Mouse (Mus musculus) hindbrain, embryonic 14.5 days (tissue): ENCODE data around the gene Mtf1. TPM values are rescaled to one million over a fixed set of nuclear protein-coding genes. Genes with fewer than 3 reads are reported as not detected.

ENCODE experiments used
- ATAC-seq: fragments of 200-750 bp; cut with Nextera tagmentation; 2 replicates; pipeline ENCODE4 v1.8.0; 2017; ENCODE audit warnings: moderate number of reproducible peaks, mild to moderate bottlenecking, moderate TSS enrichment, moderate library complexity; ENCODE audit not compliant: low FRiP score
- DNase-seq: peaks from one replicate; pipeline ENCODE4 v3.0.0-alpha.2; 2015; ENCODE audit warnings: low spot score
- H3K27ac ChIP-seq: fragments of 300-500 bp; sonication (generic); 2 replicates; pipeline ENCODE4 v1.5.1; 2014; ENCODE audit warnings: mild to moderate bottlenecking, moderate library complexity
- H3K27me3 ChIP-seq: fragments of 300-500 bp; sonication (generic); 2 replicates; pipeline ENCODE4 v1.6.1; 2014; ENCODE audit warnings: mild to moderate bottlenecking, low read length, mixed read lengths; ENCODE audit not compliant: control insufficient read depth, insufficient read depth
- H3K36me3 ChIP-seq: fragments of 300-500 bp; sonication (generic); replicated peaks from 2 replicates; pipeline ENCODE4 v1.6.1; 2014; ENCODE audit not compliant: control insufficient read depth, insufficient read depth
- H3K4me1 ChIP-seq: fragments of 300-500 bp; sonication (generic); replicated peaks from 2 replicates; pipeline ENCODE4 v1.6.1; 2014; ENCODE audit warnings: antibody characterized with exemption, low read length, mixed read lengths; ENCODE audit not compliant: control insufficient read depth, insufficient read depth
- H3K4me2 ChIP-seq: fragments of 300-500 bp; sonication (generic); replicated peaks from 2 replicates; pipeline ENCODE4 v1.6.1; 2014; ENCODE audit warnings: mild to moderate bottlenecking, moderate library complexity
- H3K4me3 ChIP-seq: fragments of 300-500 bp; sonication (generic); replicated peaks from 2 replicates; pipeline ENCODE4 v1.5.1; 2014; ENCODE audit warnings: mild to moderate bottlenecking, low read length
- H3K9ac ChIP-seq: fragments of 300-500 bp; sonication (generic); 2 replicates; pipeline ENCODE4 v1.6.1; 2014
- H3K9me3 ChIP-seq: fragments of 300-500 bp; sonication (generic); 2 replicates; pipeline ENCODE4 v1.6.1; 2016; ENCODE audit warnings: low read length; ENCODE audit not compliant: control insufficient read depth
- WGBS: fragments of 180-500 bp; shearing (Covaris S2); extraction: QIAGEN DNeasy Blood & Tissue Kit; methylation state at CpG from one replicate; pipeline ENCODE4 v1.1.7; 2014; 5-methylcytosine and 5-hydroxymethylcytosine counted together
- polyA plus RNA-seq: library from polyadenylated mRNA; unstranded; fragments of >200 nt; fragmentation: Nextera tagmentation; extraction: Ambion mirVana; gene quantifications from 2 replicates; pipeline ENCODE4 v1.2.1, GENCODE M21; 2014

The Mtf1 gene
- polyA plus RNA-seq, 1 experiment from 2014 or later: 10.6 TPM

GRCm38 (mm10) chr4:124768963-124769591, 32.8 kb upstream of the Mtf1 start:
- H3K27me3 ChIP-seq: no peaks in the 10 kb centered on the region
- no peak for ATAC-seq
- H3K4me2 ChIP-seq: no peak overlapping the region
- no peak overlapping the region for H3K27ac ChIP-seq
- no peak overlapping the region for H3K4me3 ChIP-seq
- no peak overlapping the region for H3K9ac ChIP-seq
- no peak for DNase-seq
- H3K36me3 ChIP-seq: no peaks in the 10 kb centered on the region
- H3K4me1 ChIP-seq: no peaks in the 10 kb centered on the region
- WGBS: 89% methylated on average over 13 of the region's 13 CpGs
- H3K9me3 ChIP-seq: no peaks in the 10 kb centered on the region

- no peak for DNase-seq
These were observed 31.3 kb upstream of the Mtf1 start for GRCm38 (mm10) chr4:124770624-124771023.

GRCm38 (mm10) chr4:124772125-124772524, 29.8 kb upstream of the Mtf1 start:
- no peak overlapping the region for H3K27ac ChIP-seq
- no peak overlapping the region for H3K4me2 ChIP-seq
- no peak overlapping the region for H3K9ac ChIP-seq
- WGBS: 69% methylated on average over 4 of the region's 4 CpGs
- H3K27me3 ChIP-seq: no peaks in the 10 kb centered on the region
- no peak for ATAC-seq
- H3K36me3 ChIP-seq: no peaks in the 10 kb centered on the region
- H3K4me3 ChIP-seq: no peak overlapping the region
- DNase-seq: no peak
- H3K4me1 ChIP-seq: no peaks in the 10 kb centered on the region
- H3K9me3 ChIP-seq: no peaks in the 10 kb centered on the region

More at GRCm38 (mm10) chr4:124770624-124771023, 31.3 kb upstream of the Mtf1 start:
- no peak overlapping the region for H3K27ac ChIP-seq
- WGBS: 76% methylated on average over 5 of the region's 5 CpGs
- H3K9me3 ChIP-seq: no peaks in the 10 kb centered on the region
- no peak overlapping the region for H3K9ac ChIP-seq
- H3K27me3 ChIP-seq: no peaks in the 10 kb centered on the region
- no peak for ATAC-seq
- no peaks in the 10 kb centered on the region for H3K4me1 ChIP-seq
- H3K4me2 ChIP-seq: no peak overlapping the region
- no peak overlapping the region for H3K4me3 ChIP-seq
- H3K36me3 ChIP-seq: no peaks in the 10 kb centered on the region

- Histone ChIP-seq H3K36me3 (no peaks in the 10 kb centered on the region), H3K4me2 (no peak overlapping the region), H3K27me3 (no peaks in the 10 kb centered on the region), H3K9me3 (no peaks in the 10 kb centered on the region), H3K27ac (no peak overlapping the region), H3K4me3 (no peak overlapping the region), H3K4me1 (no peaks in the 10 kb centered on the region), H3K9ac (no peak overlapping the region)
- no peak for ATAC-seq
- DNase-seq: no peak
- WGBS: 92% methylated on average over 2 of the region's 2 CpGs
These were observed 28.5 kb upstream of the Mtf1 start for GRCm38 (mm10) chr4:124773449-124773848.

- Histone ChIP-seq H3K9ac (no peak overlapping the region), H3K4me3 (no peak overlapping the region), H3K4me2 (no peak overlapping the region), H3K27ac (no peak overlapping the region), H3K9me3 (no peaks in the 10 kb centered on the region), H3K27me3 (no peaks in the 10 kb centered on the region), H3K4me1 (no peaks in the 10 kb centered on the region), H3K36me3 (no peaks in the 10 kb centered on the region)
- 92% methylated on average over 6 of the region's 6 CpGs for WGBS
- ATAC-seq (no peak), DNase-seq (no peak)
These were observed 27.9 kb upstream of the Mtf1 start for GRCm38 (mm10) chr4:124773995-124774394.

GRCm38 (mm10) chr4:124774429-124774828, 27.5 kb upstream of the Mtf1 start:
- Histone ChIP-seq H3K4me2 (no peak overlapping the region), H3K27me3 (no peaks in the 10 kb centered on the region), H3K9ac (no peak overlapping the region), H3K9me3 (no peaks in the 10 kb centered on the region), H3K4me3 (no peak overlapping the region), H3K27ac (no peak overlapping the region), H3K4me1 (no peaks in the 10 kb centered on the region), H3K36me3 (peaks cover 1% of the 10 kb centered on the region)
- DNase-seq (no peak), ATAC-seq (no peak)
- WGBS: 79% methylated on average over 2 of the region's 2 CpGs

- no peak overlapping the region for H3K4me3 ChIP-seq
- no peak for ATAC-seq
- H3K27ac ChIP-seq: no peak overlapping the region
- no peak for DNase-seq
- WGBS: 95% methylated on average over 7 of the region's 7 CpGs
- H3K36me3 ChIP-seq: peaks cover 57% of the 10 kb centered on the region
- no peaks in the 10 kb centered on the region for H3K27me3 ChIP-seq
- no peak overlapping the region for H3K4me2 ChIP-seq
- H3K9me3 ChIP-seq: no peaks in the 10 kb centered on the region
- H3K4me1 ChIP-seq: no peaks in the 10 kb centered on the region
- no peak overlapping the region for H3K9ac ChIP-seq
These were observed 20.5 kb upstream of the Mtf1 start for GRCm38 (mm10) chr4:124781361-124781760.

GRCm38 (mm10) chr4:124782395-124782794, 19.5 kb upstream of the Mtf1 start:
- no peak overlapping the region for H3K9ac ChIP-seq
- ATAC-seq (no peak), DNase-seq (no peak)
- H3K4me3 ChIP-seq: no peak overlapping the region
- H3K4me1 ChIP-seq: no peaks in the 10 kb centered on the region
- H3K27ac ChIP-seq: no peak overlapping the region
- peaks cover 68% of the 10 kb centered on the region for H3K36me3 ChIP-seq
- H3K27me3 ChIP-seq: no peaks in the 10 kb centered on the region
- no peaks in the 10 kb centered on the region for H3K9me3 ChIP-seq
- WGBS: 93% methylated on average over 8 of the region's 8 CpGs
- H3K4me2 ChIP-seq: no peak overlapping the region

- ATAC-seq: no peak
- Histone ChIP-seq H3K9ac (no peak overlapping the region), H3K4me3 (no peak overlapping the region), H3K27me3 (no peaks in the 10 kb centered on the region), H3K4me2 (no peak overlapping the region), H3K27ac (no peak overlapping the region), H3K4me1 (no peaks in the 10 kb centered on the region), H3K36me3 (peaks cover 80% of the 10 kb centered on the region), H3K9me3 (no peaks in the 10 kb centered on the region)
- WGBS: 84% methylated on average over 8 of the region's 8 CpGs
- no peak for DNase-seq
These were observed 18.0 kb upstream of the Mtf1 start for GRCm38 (mm10) chr4:124783937-124784336.

GRCm38 (mm10) chr4:124790013-124790412, 11.9 kb upstream of the Mtf1 start:
- Histone ChIP-seq H3K4me1 (no peaks in the 10 kb centered on the region), H3K27me3 (no peaks in the 10 kb centered on the region), H3K36me3 (peaks cover 96% of the 10 kb centered on the region), H3K27ac (no peak overlapping the region), H3K4me2 (no peak overlapping the region), H3K9me3 (no peaks in the 10 kb centered on the region), H3K9ac (no peak overlapping the region), H3K4me3 (no peak overlapping the region)
- DNase-seq: no peak
- WGBS: 84% methylated on average over 4 of the region's 4 CpGs
- ATAC-seq: no peak
